Mouse (Mus musculus) embryonic fibroblast, embryonic 13.5 days (primary cell): ENCODE measurements around the gene Tsc22d3.

Experiments
- CTCF ChIP-seq: IDR thresholded peaks from 2 replicates; pipeline ENCODE4 v1.5.1; 2011; ENCODE audit warnings: mild to moderate bottlenecking, control low read depth, low read length, moderate library complexity, borderline replicate concordance; ENCODE audit not compliant: insufficient read depth
- POLR2A ChIP-seq: IDR thresholded peaks from 2 replicates; pipeline ENCODE4 v1.6.1; 2011; ENCODE audit warnings: low read depth, mild to moderate bottlenecking, control low read depth, low read length, moderate library complexity

GRCm38 (mm10) chrX:140520146-140521102, 80.0 kb downstream of the Tsc22d3 start:
- TF ChIP-seq CTCF, result no peak
- TF ChIP-seq POLR2A, result 0 out of 2 replicates have a peak, but pooled peaks have one; percentile 27
